Mouse (Mus musculus) adrenal gland, adult 18-20 months (tissue): ENCODE results near the gene Acot1. TPM values are rescaled to one million over a fixed set of nuclear protein-coding genes. Genes with fewer than 3 reads are reported as not detected.

ENCODE experiments used
- DNase-seq, 2 experiments: peaks; one replicate each; pipeline ENCODE4 v3.0.0; 2021 to 2022; ENCODE audit warnings: low spot score in 2 of 2
- total RNA-seq, 2 experiments: library from RNA; stranded (reverse); gene quantifications; 1 replicate in 1 of 2; 2 replicates in 1 of 2; pipeline ENCODE4 v1.2.3; 2021

Gene Acot1
- total RNA-seq, 2 experiments from 2014 or later: 8.5 to 12.6 TPM

DNA sequence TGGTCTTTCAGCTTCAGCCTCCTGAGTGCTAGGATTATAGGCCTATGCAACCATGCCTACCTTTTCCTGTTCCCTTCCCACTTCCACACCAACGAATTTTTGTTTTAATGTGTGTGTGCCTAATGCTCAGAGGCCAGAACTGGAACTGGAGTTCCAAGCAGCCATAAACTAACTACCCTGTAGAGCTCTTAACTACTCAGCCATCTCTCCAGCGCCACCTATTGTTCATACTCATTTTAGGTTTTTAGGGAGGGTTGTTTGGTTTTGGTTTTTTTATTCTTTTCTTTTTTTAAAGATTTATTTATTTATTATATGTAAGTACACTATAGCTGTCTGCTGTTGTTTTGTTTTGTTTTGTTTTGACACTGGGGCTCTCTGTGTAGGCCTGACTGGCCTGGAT lies 51.7 kb downstream of the Acot1 start:
- no peak for DNase-seq

DNA sequence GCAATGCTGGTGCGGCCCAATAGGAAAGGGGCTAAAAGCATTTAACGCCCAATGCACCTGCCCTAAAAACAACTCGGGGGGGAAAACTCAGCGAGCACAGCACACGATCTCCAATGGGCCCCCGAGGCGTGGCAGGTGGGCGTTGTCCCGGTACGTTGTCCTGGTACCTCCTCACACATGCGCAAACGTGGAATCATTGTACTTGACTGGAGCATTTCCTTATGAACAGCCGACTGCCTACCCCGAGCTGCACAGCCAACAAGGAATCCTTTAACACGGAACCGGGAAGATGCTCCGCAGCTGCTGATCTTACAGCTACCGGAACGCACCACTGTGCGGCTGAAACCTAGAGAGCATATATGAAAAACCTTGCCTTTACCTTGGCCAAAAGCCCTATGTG lies 53.0 kb downstream of the Acot1 start:
- no peak for DNase-seq

DNA sequence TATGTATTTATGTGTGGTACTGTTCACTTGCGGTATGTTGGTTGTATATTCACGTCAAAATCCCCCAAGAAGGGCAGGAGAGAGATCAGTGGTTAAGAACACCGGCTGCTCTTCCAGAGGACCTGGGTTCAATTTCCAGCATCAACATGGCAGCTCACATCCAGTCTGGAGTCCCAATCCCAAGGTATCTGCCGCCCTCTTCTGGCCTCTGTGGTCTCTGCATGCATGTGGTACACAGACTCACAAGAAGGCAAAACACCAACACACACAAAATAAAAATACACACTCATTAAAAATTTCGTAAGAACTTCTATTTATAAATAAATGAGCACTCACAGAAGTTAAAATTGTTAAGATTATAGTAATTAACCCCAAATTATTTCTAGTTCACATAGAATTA lies 53.9 kb downstream of the Acot1 start:
- no peak for DNase-seq

DNA sequence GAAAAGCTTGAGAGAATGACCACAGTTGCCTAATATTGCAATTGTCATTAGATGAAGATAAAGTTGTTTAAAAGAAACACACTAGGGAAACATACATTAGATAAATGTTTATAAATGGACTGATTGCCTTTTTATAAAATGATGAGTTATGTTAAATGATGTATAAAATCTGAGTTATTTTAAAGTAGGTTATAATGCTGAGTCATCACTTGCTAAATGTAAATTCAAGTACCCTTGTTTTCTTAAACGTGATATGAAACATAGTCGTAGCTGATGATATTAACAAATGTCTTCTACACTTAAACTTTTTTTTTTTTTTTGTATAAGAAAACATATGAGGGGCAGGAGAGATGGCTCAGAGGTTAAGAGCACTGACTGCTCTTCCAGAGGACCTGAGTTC lies 54.5 kb downstream of the Acot1 start:
- no peak for DNase-seq

DNA sequence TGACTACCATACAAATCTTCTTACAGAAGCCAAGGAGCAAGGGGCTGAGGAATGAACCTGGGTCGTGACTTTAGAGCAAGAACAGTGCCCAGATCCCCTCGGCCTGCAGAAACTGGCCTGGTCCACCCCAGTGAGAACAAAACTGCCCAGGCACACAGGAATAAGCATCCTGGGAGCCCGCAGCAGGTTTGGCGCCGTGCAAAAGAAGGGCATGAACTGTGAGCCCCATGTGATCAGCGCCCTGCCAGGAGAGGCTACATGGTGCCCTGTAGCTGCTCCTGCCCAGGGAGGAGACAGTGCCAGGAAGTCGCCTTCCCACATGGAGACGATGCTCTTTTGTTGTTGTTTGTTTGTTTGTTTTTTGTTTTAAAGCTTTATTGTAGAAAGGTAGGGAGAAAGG lies 55.3 kb downstream of the Acot1 start:
- DNase-seq: no peak

DNA sequence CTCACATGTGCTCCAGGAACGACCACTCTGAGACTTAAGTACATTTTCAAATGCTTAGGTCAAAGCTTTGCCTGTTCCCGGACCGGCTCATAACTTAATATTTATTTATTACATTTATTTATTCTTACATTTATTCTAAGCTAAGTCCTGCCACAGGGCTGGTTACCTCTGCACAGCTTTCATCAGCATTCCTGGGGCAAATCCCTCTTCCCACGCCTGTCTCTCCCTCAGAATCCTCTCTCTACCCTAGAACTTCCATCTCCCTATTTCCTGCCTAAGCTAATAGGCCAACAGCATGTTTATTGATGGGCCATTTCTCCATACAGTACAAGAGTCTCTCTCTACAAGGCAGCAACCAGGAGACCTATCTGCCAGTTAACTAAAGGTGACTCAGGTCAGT lies 58.5 kb downstream of the Acot1 start:
- DNase-seq: no peak

Other genes starting within 250 kb of the Acot1 start
- gene Papln, start 245.9 kb upstream of the Acot1 start, total RNA-seq: 1 to 10 TPM; 2.3 to 2.8 TPM
- gene Numb, start 87.6 kb upstream of the Acot1 start, total RNA-seq: 10 to 100 TPM; 51.9 to 57.5 TPM
- 10 to 100 TPM; 15.2 to 16.4 TPM for gene Riox1, start 58.9 kb upstream of the Acot1 start, total RNA-seq
- gene Heatr4, start 24.6 kb upstream of the Acot1 start, total RNA-seq: not detected
- 10 to 100 TPM; 19.2 to 38.5 TPM for gene Acot2, start 21.6 kb upstream of the Acot1 start, total RNA-seq
- 1 to 10 TPM; 1.7 to 3.7 TPM for gene Acot4, start 28.9 kb downstream of the Acot1 start, total RNA-seq
- not detected for gene Gm49366, start 29.4 kb downstream of the Acot1 start, total RNA-seq
- 1 to 10 TPM in 1 of 2 experiments, not detected in 1; 1.3 TPM for gene Acot3, start 42.7 kb downstream of the Acot1 start, total RNA-seq
- under 1 TPM; 0.22 to 0.46 TPM for gene Acot5, start 59.8 kb downstream of the Acot1 start, total RNA-seq
- 1 to 10 TPM; 3.4 to 5.4 TPM for gene Acot6, start 91.2 kb downstream of the Acot1 start, total RNA-seq
- 10 to 100 TPM; 15.5 to 16.8 TPM for gene Dnal1, start 104.9 kb downstream of the Acot1 start, total RNA-seq
- gene Pnma1, start 139.0 kb downstream of the Acot1 start, total RNA-seq: under 1 TPM; 0.26 to 0.36 TPM
- gene Elmsan1, start 209.4 kb downstream of the Acot1 start, total RNA-seq: 10 to 100 TPM; 17.5 to 20.6 TPM